Mouse (Mus musculus): ENCODE data around the gene Plekhg3. TPM values are rescaled to one million over a fixed set of nuclear protein-coding genes. Genes with fewer than 3 reads are reported as not detected.

Plekhg3 gene
- 111 and 133 TPM in 2 replicates for total RNA-seq (2023)

GRCm38 (mm10) chr12:76530580-76531139, at the start of gene Plekhg3:
Plekhg3 (plus strand) TSS chr12:76530891.

Other genes starting within 250 kb of the Plekhg3 start
- gene Akap5, start 206.0 kb upstream of the Plekhg3 start, total RNA-seq (2023): 0.18 and 0.66 TPM in 2 replicates
- gene Zbtb25, start 161.3 kb upstream of the Plekhg3 start, total RNA-seq (2023): 4.5 and 4.9 TPM in 2 replicates
- 4.6 and 6.0 TPM in 2 replicates for gene Zbtb1, start 160.6 kb upstream of the Plekhg3 start, total RNA-seq (2023)
- gene Hspa2, start 126.7 kb upstream of the Plekhg3 start, total RNA-seq (2023): 4.7 and 7.3 TPM in 2 replicates
- gene Ppp1r36, start 113.4 kb upstream of the Plekhg3 start, total RNA-seq (2023): not detected in 2 replicates
- 2.3 and 3.6 TPM in 2 replicates for gene Sptb, start 179.7 kb downstream of the Plekhg3 start, total RNA-seq (2023)
- gene Churc1, start 234.6 kb downstream of the Plekhg3 start, total RNA-seq (2023): 15.5 and 17.1 TPM in 2 replicates
- 2.9 and 3.3 TPM in 2 replicates for gene Fntb, start 234.7 kb downstream of the Plekhg3 start, total RNA-seq (2023)

All from neutrophil, adult 65 days (primary cell).